Mouse (Mus musculus) gonadal fat pad, adult 2 months (tissue): ENCODE results near the gene 5430419D17Rik. TPM values are rescaled to one million over a fixed set of nuclear protein-coding genes. Genes with fewer than 3 reads are reported as not detected.

Experiments
- DNase-seq: peaks from one replicate; pipeline ENCODE4 v3.0.0-alpha.2; 2012; ENCODE audit warnings: low read depth
- polyA plus RNA-seq: library from polyadenylated mRNA; depleted of rRNA; stranded (reverse); fragments of >200 nt; gene quantifications from 2 replicates; pipeline ENCODE4 v1.2.3, GENCODE M21; 2012; rRNA removed

Gene 5430419D17Rik
- 1.7 and 2.4 TPM in 2 replicates for polyA plus RNA-seq

- DNase-seq, result no peak
Observed at GRCm38 (mm10) chr7:131174121-131174520, at the start of gene 5430419D17Rik. 5430419D17Rik (plus strand) TSS chr7:131174402.

DNA sequence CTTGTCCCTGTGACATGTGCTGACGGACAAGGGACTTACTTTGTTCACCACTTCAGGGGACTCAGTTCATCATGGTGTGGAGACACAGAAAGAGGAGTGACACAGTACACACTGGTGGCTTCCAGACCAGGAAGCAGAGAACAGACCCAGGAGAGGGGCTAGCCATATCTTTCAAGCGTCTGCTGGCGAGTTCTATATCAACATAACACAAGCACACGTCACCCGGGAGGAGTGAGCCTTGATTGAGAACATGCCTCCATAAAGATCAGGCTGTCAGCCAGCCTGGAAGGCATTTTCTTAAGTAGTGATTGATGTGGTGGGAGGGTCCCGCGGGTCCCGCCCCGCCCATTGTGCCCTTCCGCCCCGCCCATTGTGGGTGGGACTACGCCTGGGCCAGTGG lies 44.2 kb upstream of the 5430419D17Rik start:
- DNase-seq, result no peak

- no peak for DNase-seq
Observed at GRCm38 (mm10) chr7:131133181-131133580, 41.0 kb upstream of the 5430419D17Rik start.

- no peak for DNase-seq
Observed at GRCm38 (mm10) chr7:131146214-131146613, 28.0 kb upstream of the 5430419D17Rik start, which contains the start of gene 4933402N03Rik. 4933402N03Rik (minus strand) TSS chr7:131146314.

- no peak for DNase-seq
Observed at GRCm38 (mm10) chr7:131150179-131150578, 24.0 kb upstream of the 5430419D17Rik start.

DNA sequence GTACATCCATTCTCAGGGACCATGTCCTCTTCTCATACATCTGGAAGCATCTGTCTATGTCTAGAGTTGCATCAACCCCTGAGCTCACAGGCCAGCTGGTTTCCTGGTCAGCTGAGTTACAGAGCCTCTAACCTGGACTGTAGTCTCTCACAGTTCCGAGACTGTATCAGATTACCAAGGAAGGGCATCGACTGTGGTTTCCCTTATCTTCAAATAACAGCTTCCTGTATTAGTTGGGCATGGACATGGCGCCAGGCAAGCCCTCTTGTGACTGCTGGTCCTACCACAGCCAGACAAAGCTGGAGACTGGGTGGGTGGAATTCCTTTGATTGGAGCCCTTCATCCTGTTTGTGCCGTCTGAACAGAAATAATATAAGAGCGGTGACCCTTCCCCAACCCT lies 21.2 kb upstream of the 5430419D17Rik start:
- no peak for DNase-seq

GRCm38 (mm10) chr7:131162251-131162650 lies 12.0 kb upstream of the 5430419D17Rik start:
- DNase-seq, result no peak

DNA sequence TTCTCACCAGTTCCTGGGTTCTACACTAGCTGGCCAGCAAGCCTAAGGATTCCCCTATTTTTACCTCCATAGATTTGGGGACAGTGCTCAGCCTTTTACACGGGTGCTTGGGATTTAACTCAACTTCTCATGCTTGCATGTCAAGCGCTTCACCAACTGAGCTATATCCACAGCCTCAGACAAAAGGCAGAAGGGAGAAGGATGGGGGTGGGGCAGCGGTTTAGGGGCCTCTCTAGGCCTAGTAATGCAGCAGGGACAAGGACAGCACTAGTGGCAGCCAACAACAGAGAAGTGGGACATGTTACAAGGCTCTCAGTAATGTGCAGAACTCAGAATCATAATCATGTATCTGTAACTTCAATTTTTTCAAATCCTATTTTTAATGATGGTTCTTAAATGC lies 6.4 kb upstream of the 5430419D17Rik start:
- no peak for DNase-seq

DNA sequence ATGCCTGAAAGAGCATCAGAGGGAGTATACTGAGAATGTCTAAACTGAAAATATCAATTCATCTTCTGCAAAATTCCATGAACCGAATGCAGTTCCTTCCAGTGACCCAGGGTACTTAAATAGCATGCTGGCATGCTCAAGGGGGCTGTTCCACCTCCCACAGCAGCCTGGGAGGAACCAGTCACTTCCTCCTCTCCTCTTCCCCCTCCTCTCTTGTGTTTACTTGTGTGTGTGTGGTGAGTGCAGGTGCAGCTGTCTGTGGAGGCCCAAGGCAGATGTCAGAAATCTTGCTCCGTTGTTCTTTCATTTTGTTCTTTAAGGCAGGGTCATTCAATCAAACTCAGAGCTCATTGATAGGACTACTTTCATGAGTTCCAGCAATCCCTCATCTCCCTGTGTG lies 5.1 kb upstream of the 5430419D17Rik start:
- no peak for DNase-seq

DNA sequence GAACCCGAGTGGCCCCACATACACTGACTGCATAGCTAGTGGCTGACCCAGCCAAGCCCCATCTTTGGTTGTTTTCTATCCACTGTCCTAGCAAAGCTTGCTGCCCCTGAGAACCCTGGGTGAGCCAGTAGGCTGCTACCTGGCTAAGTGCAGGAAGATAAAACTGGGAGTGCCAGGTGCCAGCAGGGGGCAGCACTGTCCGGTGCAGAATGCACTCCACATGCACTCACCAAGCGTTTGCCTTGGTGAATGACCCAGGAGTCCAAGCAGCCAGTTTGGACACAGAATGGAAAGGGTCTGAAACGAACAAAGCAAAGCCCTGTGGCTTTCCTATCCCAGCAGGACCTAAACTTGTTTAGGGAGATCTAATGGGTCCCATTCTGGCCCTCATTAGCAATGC lies 8.5 kb downstream of the 5430419D17Rik start:
- no peak for DNase-seq

GRCm38 (mm10) chr7:131184339-131184738 lies 10.1 kb downstream of the 5430419D17Rik start:
- no peak for DNase-seq

DNA sequence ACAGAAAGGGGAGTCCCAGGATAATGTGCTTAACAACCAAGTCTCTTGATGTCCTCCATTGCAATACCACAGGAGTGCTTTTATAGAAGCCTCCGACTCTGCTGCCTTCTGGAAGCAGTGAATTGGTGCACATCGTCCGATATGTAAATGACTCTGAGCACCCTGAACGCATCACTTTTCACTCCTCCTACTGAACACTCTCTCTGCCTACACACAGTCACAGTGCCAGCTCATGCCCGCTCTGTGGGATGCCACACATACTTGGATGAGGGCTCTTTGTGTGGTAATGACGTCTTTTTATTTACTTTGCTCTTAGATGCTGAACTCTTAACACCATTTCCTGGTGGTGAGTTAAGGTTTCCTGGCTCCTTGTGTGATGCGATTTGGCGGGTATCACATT lies 12.8 kb downstream of the 5430419D17Rik start:
- no peak for DNase-seq

DNA sequence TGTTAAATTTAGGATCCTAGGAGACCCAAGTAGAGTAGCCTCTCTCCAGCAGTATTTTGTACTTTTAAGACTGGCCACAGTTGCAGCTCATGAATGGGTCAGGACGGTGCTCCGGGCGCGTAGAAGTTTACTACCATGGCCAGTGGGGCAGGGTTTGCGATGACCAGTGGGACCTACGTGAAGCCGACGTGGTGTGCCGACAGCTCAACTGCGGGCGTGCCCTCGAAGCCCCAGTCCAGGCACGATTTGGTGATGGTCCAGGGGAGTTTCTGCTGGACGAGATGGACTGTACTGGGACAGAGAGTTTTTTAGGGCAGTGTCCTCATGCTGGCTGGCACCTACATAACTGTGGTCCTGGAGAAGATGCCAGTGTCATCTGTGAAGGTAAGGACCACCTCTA lies 13.8 kb downstream of the 5430419D17Rik start:
- DNase-seq, result no peak

- DNase-seq, result no peak
Observed at GRCm38 (mm10) chr7:131223086-131223485, 48.9 kb downstream of the 5430419D17Rik start.

- no peak for DNase-seq
Observed at GRCm38 (mm10) chr7:131236091-131236490, 61.9 kb downstream of the 5430419D17Rik start.

GRCm38 (mm10) chr7:131244993-131245392 lies 70.8 kb downstream of the 5430419D17Rik start:
- DNase-seq, result no peak

- no peak for DNase-seq
Observed at GRCm38 (mm10) chr7:131256841-131257240, 82.6 kb downstream of the 5430419D17Rik start.

GRCm38 (mm10) chr7:131257309-131257708 lies 83.1 kb downstream of the 5430419D17Rik start:
- DNase-seq, result no peak

DNA sequence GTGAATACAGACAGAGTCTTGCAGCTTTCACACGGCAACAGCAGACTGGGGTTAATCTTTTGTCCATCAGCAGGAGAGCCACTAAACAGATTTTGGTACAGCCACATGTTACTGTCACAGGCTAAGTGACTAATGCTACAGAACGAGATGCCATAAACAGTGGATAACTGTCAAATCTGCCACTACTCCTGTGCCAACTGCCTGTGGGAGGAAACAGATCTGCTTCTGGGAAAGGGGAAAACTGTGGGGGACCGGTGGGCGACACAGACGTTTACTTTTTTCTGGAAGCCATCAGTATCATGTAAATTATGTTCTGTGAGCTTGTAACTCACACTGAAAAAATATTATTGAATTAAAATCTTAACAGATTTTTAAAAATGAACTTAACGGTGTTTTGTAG lies 86.7 kb downstream of the 5430419D17Rik start:
- DNase-seq, result no peak

DNA sequence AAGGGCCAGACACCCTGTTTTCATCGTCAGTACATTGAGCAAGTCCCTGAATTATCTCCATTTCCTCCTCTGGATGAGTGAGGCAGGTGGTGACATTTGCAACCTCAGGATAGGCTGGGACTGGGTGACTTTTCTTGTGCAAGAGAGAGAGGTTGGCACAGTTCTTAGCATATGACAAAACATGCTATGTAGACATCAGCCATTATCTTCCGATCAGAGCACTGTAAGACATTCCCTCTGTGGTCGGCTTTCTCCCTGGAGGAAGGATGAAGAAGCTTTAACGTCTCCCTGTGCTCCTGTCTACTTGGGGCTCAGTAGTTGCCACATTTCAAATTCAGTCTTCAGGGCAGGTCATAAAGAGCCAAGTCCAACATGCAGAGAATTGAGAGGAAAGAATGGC lies 90.0 kb downstream of the 5430419D17Rik start:
- DNase-seq, result peak; percentile 92

DNA sequence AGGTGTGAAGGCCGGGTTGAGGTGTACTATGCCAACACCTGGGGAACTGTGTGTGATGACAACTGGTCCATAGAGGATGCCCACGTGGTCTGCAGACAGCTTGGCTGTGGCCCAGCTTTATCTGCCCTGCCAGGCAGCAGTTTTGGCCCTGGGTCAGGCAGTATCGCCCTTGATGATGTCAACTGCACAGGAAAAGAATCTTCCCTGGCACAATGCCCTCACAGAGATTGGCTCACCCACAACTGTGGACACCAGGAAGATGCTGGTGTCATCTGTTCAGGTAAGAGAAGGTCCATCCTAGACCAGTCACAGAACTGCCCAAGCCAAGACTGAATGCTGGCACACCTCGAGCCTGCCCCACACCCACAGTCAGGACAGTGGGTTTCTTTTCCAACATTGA lies 91.6 kb downstream of the 5430419D17Rik start:
- no peak for DNase-seq

GRCm38 (mm10) chr7:131297151-131297550 lies 122.9 kb downstream of the 5430419D17Rik start:
- no peak for DNase-seq

- peak; percentile 79 for DNase-seq
Observed at GRCm38 (mm10) chr7:131303340-131303739, 129.1 kb downstream of the 5430419D17Rik start.

DNA sequence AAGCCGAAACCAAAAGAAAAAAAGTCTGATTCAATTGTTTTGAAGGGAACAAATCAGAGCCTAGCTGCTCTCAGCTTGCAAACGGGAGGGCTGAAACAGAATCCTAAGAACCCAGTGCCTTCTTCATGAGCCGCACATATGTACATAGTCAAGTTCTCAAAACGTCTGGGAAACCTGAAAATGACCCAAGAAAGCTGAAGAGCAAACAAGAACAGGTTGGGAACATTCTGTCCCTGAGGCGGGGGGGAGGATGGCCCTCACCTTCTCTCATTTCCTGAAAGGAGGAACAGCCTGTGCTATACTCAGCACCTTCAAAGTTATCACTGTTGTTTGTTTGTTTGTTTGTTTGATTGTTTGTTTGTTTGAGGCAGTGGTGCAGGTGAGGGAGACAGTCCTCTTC lies 132.5 kb downstream of the 5430419D17Rik start:
- DNase-seq, result no peak

GRCm38 (mm10) chr7:131314493-131314892 lies 140.3 kb downstream of the 5430419D17Rik start:
- DNase-seq, result no peak
